ENCODE assay signal across 21 mouse cellular contexts in genomic region chr9:36803386-36803785, GRCm38 (mm10). TPM values are rescaled to one million over a fixed set of nuclear protein-coding genes. Genes with fewer than 3 reads are reported as not detected.
DNase-seq lines count a peak whose midpoint lies in the region; TF ChIP-seq lines count a peak whose summit lies in the region.
"Had no signal": no experiment of that assay in that cellular context is flagged by ENCODE, and none has a peak within 500 bp of the region (broad histone marks: within the 10 kb centered on the region; RNA-seq: fewer than 3 reads in every experiment).

No protein-coding gene starts in this region.

- DNase-seq in ES-CJ7 (ENCODE audit: low read depth, low spot score) (peak; percentile 78), R1 (ENCODE audit: low read depth, low spot score) (peak; percentile 87)
- DNase-seq in heart, postnatal 14 days = no peak
- DNase-seq in urinary bladder, postnatal 14 days (ENCODE audit: low spot score) = no peak
- DNase-seq in left cerebral cortex, adult 2 months (ENCODE audit: extremely low spot score in 1 of 2, low spot score in 2 of 2) = no peak
- DNase-seq: adrenal gland, adult 8-10 months; adrenal gland, postnatal 25 days; B cell, adult 2 months; cerebellum, adult 11 months; cerebellum, adult 18-20 months; cerebellum, adult 9-10 months; cerebellum, postnatal 10 days; cerebellum, postnatal 25 days; forebrain, postnatal 0 days had no signal

- no peaks in the 10 kb centered on the region for H3K36me3 ChIP-seq in E14TG2a.4 (ENCODE audit: insufficient read depth, low read length)
- H3K36me3 ChIP-seq: embryonic facial prominence, embryonic 10.5 days; embryonic facial prominence, embryonic 12.5 days; forebrain, embryonic 15.5 days; G1E had no signal

- no peaks in the 10 kb centered on the region for H3K27me3 ChIP-seq in E14TG2a.4 (ENCODE audit: insufficient read depth, low read length)
- H3K27me3 ChIP-seq: embryonic facial prominence, embryonic 12.5 days; forebrain, embryonic 13.5 days; forebrain, embryonic 15.5 days had no signal

- H3K9me3 ChIP-seq in E14TG2a.4 (ENCODE audit: low read length) = no peaks in the 10 kb centered on the region
- H3K9me3 ChIP-seq: embryonic facial prominence, embryonic 10.5 days; embryonic facial prominence, embryonic 12.5 days; forebrain, embryonic 13.5 days; forebrain, embryonic 15.5 days; G1E had no signal

- peaks cover 78% of the 10 kb centered on the region for H3K4me1 ChIP-seq in E14TG2a.4 (replicated peaks; ENCODE audit: low read depth, low read length)
- H3K4me1 ChIP-seq: embryonic facial prominence, embryonic 12.5 days; forebrain, embryonic 13.5 days; forebrain, embryonic 15.5 days had no signal

- intact Hi-C loops in heart, postnatal 14 days (cut with DNase I) = no loop called here
- intact Hi-C loops in left cerebral cortex, adult 2 months (cut with DNase I) = no loop called here

- no peak for TF ChIP-seq CTCF in E14TG2a.4 (conservative IDR thresholded peaks at IDR 0.05; ENCODE audit: low read length)
- TF ChIP-seq CTCF in left cerebral cortex, adult 2 months (IDR thresholded peaks at IDR 0.05) = no peak

- H3K27ac ChIP-seq in left cerebral cortex, adult 2 months = no peak overlapping the region
- H3K27ac ChIP-seq: embryonic facial prominence, embryonic 10.5 days; embryonic facial prominence, embryonic 12.5 days; forebrain, embryonic 13.5 days; forebrain, embryonic 15.5 days had no signal

- peak overlapping the region; percentile 7; the same call in 1 of the 2 replicates for H3K4me3 ChIP-seq in E14TG2a.4 (replicated peaks; ENCODE audit: low read length)
- H3K4me3 ChIP-seq in left cerebral cortex, adult 2 months = no peak overlapping the region
- H3K4me3 ChIP-seq: embryonic facial prominence, embryonic 10.5 days; embryonic facial prominence, embryonic 12.5 days; forebrain, embryonic 13.5 days; forebrain, embryonic 15.5 days had no signal

RNA-seq across cellular contexts. Expression of gene Ei24, which starts 6.2 kb away (rescaled TPM):
- 10 to 100 TPM; 96.3 to 96.4 TPM for total RNA-seq in heart, postnatal 14 days (2021)
- 100 to 1,000 TPM; 109 to 111 TPM for total RNA-seq in left cerebral cortex, adult 2 months (2021)

RNA-seq across cellular contexts. Expression of gene Fez1, which starts 18.3 kb away (rescaled TPM):
- 1 to 10 TPM; 1.2 to 1.9 TPM for total RNA-seq in heart, postnatal 14 days (2021)
- total RNA-seq in left cerebral cortex, adult 2 months (2021) = 100 to 1,000 TPM; 241 to 261 TPM
- total RNA-seq: CH12.LX had no signal

RNA-seq across cellular contexts. Expression of gene Stt3a, which starts 35.9 kb away (rescaled TPM):
- total RNA-seq in heart, postnatal 14 days (2021) = 10 to 100 TPM; 69.0 to 76.8 TPM
- 10 to 100 TPM; 70.3 to 77.2 TPM for total RNA-seq in left cerebral cortex, adult 2 months (2021)

Comparison
In these comparisons a context has a peak if more than half of its experiments do, and no peak if none do; other contexts are left out.
1. DNase-seq: peak in ES-CJ7 (single experiment) and R1 (single experiment); none in heart, postnatal 14 days (0 of 2), urinary bladder, postnatal 14 days (single experiment) and left cerebral cortex, adult 2 months (0 of 2).
2. RNA of gene Fez1, which starts 18.3 kb away (total RNA-seq): 241 to 261 TPM in left cerebral cortex, adult 2 months; 1.2 to 1.9 TPM in heart, postnatal 14 days; every median in the first group is over 10 times any median in the second.